In genomic region chr7:99565325-99565881, GRCm38 (mm10) we compare ENCODE assay signal across 8 mouse cellular contexts. TPM values are rescaled to one million over a fixed set of nuclear protein-coding genes. Genes with fewer than 3 reads are reported as not detected.
DNase-seq lines count a peak whose midpoint lies in the region; ATAC-seq and TF ChIP-seq lines count a peak whose summit lies in the region.

No protein-coding gene starts in this region.

- DNase-seq in heart, postnatal 25 days (ENCODE audit: low spot score): no peak
- peak; percentile 80 for DNase-seq in cerebellum, adult 9-11 months
- peak; percentile 61 for DNase-seq in hindbrain, postnatal 0 days (ENCODE audit: low spot score)
- DNase-seq in B cell, adult 2 months: no peak
- no peak for DNase-seq in right cerebral cortex, adult 2 months (ENCODE audit: low spot score in 2 of 2)
- DNase-seq in gastrocnemius, adult 18-20 months (ENCODE audit: low spot score): no peak

- H3K9me3 ChIP-seq in heart, embryonic 14.5 days (ENCODE audit: control insufficient read depth, low read length): no peaks in the 10 kb centered on the region
- H3K9me3 ChIP-seq in hindbrain, postnatal 0 days (ENCODE audit: low read length): no peaks in the 10 kb centered on the region
- H3K9me3 ChIP-seq in midbrain, embryonic 13.5 days: no peaks in the 10 kb centered on the region

- H3K4me3 ChIP-seq in heart, embryonic 14.5 days (ENCODE audit: control insufficient read depth in 1 of 2, insufficient read depth in 1 of 2, low read depth in 1 of 2, low read length in 2 of 2): no peak overlapping the region
- H3K4me3 ChIP-seq in hindbrain, postnatal 0 days (ENCODE audit: low read length): no peak overlapping the region
- no peak overlapping the region for H3K4me3 ChIP-seq in midbrain, embryonic 13.5 days (replicated peaks)

- 19% methylated on average over 8 of the region's 8 CpGs for WGBS in heart, embryonic 14.5 days
- 20% methylated on average over 8 of the region's 8 CpGs for WGBS in hindbrain, postnatal 0 days
- WGBS in midbrain, embryonic 13.5 days: 33% methylated on average over 8 of the region's 8 CpGs

- no peaks in the 10 kb centered on the region for H3K36me3 ChIP-seq in heart, embryonic 14.5 days (ENCODE audit: control insufficient read depth, insufficient read depth, low read length)
- no peaks in the 10 kb centered on the region for H3K36me3 ChIP-seq in hindbrain, postnatal 0 days (ENCODE audit: insufficient read depth, low read length)
- no peaks in the 10 kb centered on the region for H3K36me3 ChIP-seq in midbrain, embryonic 13.5 days

- H3K27ac ChIP-seq in heart, embryonic 14.5 days (replicated peaks in 1 of 2; ENCODE audit: control insufficient read depth in 1 of 2, insufficient read depth in 1 of 2, low read depth in 2 of 2, low read length in 2 of 2): 0 out of 4 replicates have a peak overlapping the region, but pooled peaks of 1 of the 2 experiments have one; percentile 29
- peak overlapping the region; percentile 46 for H3K27ac ChIP-seq in hindbrain, postnatal 0 days
- H3K27ac ChIP-seq in midbrain, embryonic 13.5 days: peak overlapping the region; percentile 55

- H3K4me1 ChIP-seq in heart, embryonic 14.5 days (ENCODE audit: control insufficient read depth in 2 of 2, insufficient read depth in 2 of 2, low read length in 2 of 2): peaks cover 22 to 34% of the 10 kb centered on the region in 2 experiments
- H3K4me1 ChIP-seq in hindbrain, postnatal 0 days (ENCODE audit: insufficient read depth, low read length): peaks cover 36% of the 10 kb centered on the region
- H3K4me1 ChIP-seq in midbrain, embryonic 13.5 days (replicated peaks): peaks cover 48% of the 10 kb centered on the region

- H3K9ac ChIP-seq in heart, embryonic 14.5 days (ENCODE audit: low read length): no peak overlapping the region
- H3K9ac ChIP-seq in hindbrain, postnatal 0 days (replicated peaks; ENCODE audit: low read length): no peak overlapping the region
- H3K9ac ChIP-seq in midbrain, embryonic 13.5 days (replicated peaks): 0 out of 2 replicates have a peak overlapping the region, but pooled peaks have one; percentile 46

- H3K4me2 ChIP-seq in heart, embryonic 14.5 days (ENCODE audit: low read length): no peak overlapping the region
- H3K4me2 ChIP-seq in hindbrain, postnatal 0 days (ENCODE audit: low read depth, low read length): 0 out of 2 replicates have a peak overlapping the region, but pooled peaks have one; percentile 0
- H3K4me2 ChIP-seq in midbrain, embryonic 13.5 days (replicated peaks): no peak overlapping the region

- TF ChIP-seq CTCF in hindbrain, postnatal 0 days (IDR thresholded peaks at IDR 0.05; ENCODE audit: low read depth): no peak

- no peaks in the 10 kb centered on the region for H3K27me3 ChIP-seq in heart, embryonic 14.5 days (ENCODE audit: control insufficient read depth, insufficient read depth, low read length)
- H3K27me3 ChIP-seq in hindbrain, postnatal 0 days (ENCODE audit: insufficient read depth, low read length): no peaks in the 10 kb centered on the region
- no peaks in the 10 kb centered on the region for H3K27me3 ChIP-seq in midbrain, embryonic 13.5 days

- intact Hi-C loops in heart, postnatal 25 days (cut with DNase I): no loop called here

- peak; percentile 17 for ATAC-seq in heart, embryonic 14.5 days (ENCODE audit: insufficient number of reproducible peaks, insufficient read depth, low FRiP score, low read depth)
- ATAC-seq in hindbrain, postnatal 0 days: peak; percentile 44
- peak; percentile 47; the same call in 1 of the 2 replicates for ATAC-seq in midbrain, embryonic 13.5 days

RNA-seq across cellular contexts. Expression of gene Arrb1, which starts 30.1 kb away (rescaled TPM):
- 2.8 and 4.1 TPM in 2 replicates for polyA plus RNA-seq in heart, embryonic 14.5 days (2014; fragmentation: Nextera tagmentation; extraction: Ambion mirVana)
- 10 to 100 TPM; 17.2 to 26.4 TPM for total RNA-seq in heart, postnatal 25 days (2021)
- total RNA-seq in hindbrain, postnatal 0 days (2014; rRNA removed): 106 and 113 TPM in 2 replicates
- 13.5 and 13.7 TPM in 2 replicates for polyA plus RNA-seq in hindbrain, postnatal 0 days (2015; fragmentation: Nextera tagmentation; extraction: Ambion mirVana)
- polyA plus RNA-seq in midbrain, embryonic 13.5 days (2015; fragmentation: Nextera tagmentation; extraction: Ambion mirVana): 14.0 and 14.8 TPM in 2 replicates
- 10 to 100 TPM; 13.8 to 15.4 TPM for total RNA-seq in gastrocnemius, adult 18-20 months (2021)

Comparison
In these comparisons a context has a peak if more than half of its experiments do, and no peak if none do; other contexts are left out.
1. DNase-seq: peak in cerebellum, adult 9-11 months (single experiment) and hindbrain, postnatal 0 days (single experiment); none in heart, postnatal 25 days (single experiment), B cell, adult 2 months (0 of 2), right cerebral cortex, adult 2 months (0 of 2) and gastrocnemius, adult 18-20 months (single experiment).
2. Peak in every context shown above with its lines, with median percentiles within 50 percentile points of each other: ATAC-seq.